Mouse (Mus musculus) myocyte (in vitro differentiated cells): ENCODE results near the gene Atraid. TPM values are rescaled to one million over a fixed set of nuclear protein-coding genes. Genes with fewer than 3 reads are reported as not detected.
"Not testable (repeated sequence)": the region's sequence is repeated elsewhere in the genome, so short reads cannot be mapped to it uniquely, and the experiment has no call there.

Experiments used
- H3K27me3 ChIP-seq: one replicate; pipeline ENCODE4 v1.6.1; 2011; ENCODE audit not compliant: control insufficient read depth, insufficient read depth, insufficient read length
- H3K36me3 ChIP-seq: one replicate; pipeline ENCODE4 v1.6.1; 2011; ENCODE audit not compliant: control insufficient read depth, insufficient read depth
- H3K4me2 ChIP-seq: one replicate; pipeline ENCODE4 v1.6.1; 2011; ENCODE audit warnings: low read depth, control low read depth
- H3K4me3 ChIP-seq: one replicate; pipeline ENCODE4 v1.5.1; 2011; ENCODE audit warnings: mild to moderate bottlenecking, control low read depth, moderate library complexity
- H3K79me2 ChIP-seq: one replicate; pipeline ENCODE4 v1.6.1; 2011; ENCODE audit not compliant: control insufficient read depth, insufficient read depth
- H3ac ChIP-seq: one replicate; pipeline ENCODE4 v1.6.1; 2011; ENCODE audit not compliant: control insufficient read depth, insufficient read length
- CEBPB ChIP-seq: IDR thresholded peaks from 2 replicates; pipeline ENCODE4 v1.6.1; 2011; ENCODE audit warnings: mild to moderate bottlenecking, moderate library complexity; ENCODE audit not compliant: poor library complexity, insufficient read depth, severe bottlenecking
- E2F4 ChIP-seq: IDR thresholded peaks from one replicate; pipeline ENCODE4 v1.6.1; 2011; ENCODE audit warnings: mild to moderate bottlenecking, control low read depth, moderate library complexity; ENCODE audit not compliant: insufficient read depth
- MAX ChIP-seq: IDR thresholded peaks from one replicate; pipeline ENCODE4 v1.6.1; 2011; ENCODE audit warnings: low read depth, mild to moderate bottlenecking, control low read depth
- MYOD1 ChIP-seq, 3 experiments: IDR thresholded peaks; one replicate each; pipeline ENCODE4 v1.6.1; 2011; ENCODE audit warnings: control low read depth in 2 of 3, low read depth in 2 of 3, mild to moderate bottlenecking in 2 of 3, moderate library complexity in 1 of 3; ENCODE audit not compliant: insufficient read length in 2 of 3, control insufficient read depth in 1 of 3
- MYOG ChIP-seq, 3 experiments: IDR thresholded peaks; one replicate each; pipeline ENCODE4 v1.6.1; 2011; ENCODE audit warnings: control low read depth in 2 of 3, low read depth in 2 of 3, mild to moderate bottlenecking in 2 of 3; ENCODE audit not compliant: insufficient read length in 2 of 3, control insufficient read depth in 1 of 3, insufficient read depth in 1 of 3
- POLR2A ChIP-seq: IDR thresholded peaks from one replicate; pipeline ENCODE4 v1.6.1; 2011; ENCODE audit warnings: low read depth, mild to moderate bottlenecking, control low read depth, moderate library complexity; ENCODE audit not compliant: insufficient read length
- POLR2AphosphoS2 ChIP-seq: IDR thresholded peaks from one replicate; pipeline ENCODE4 v1.6.1; 2011; ENCODE audit warnings: low read depth, control low read depth; ENCODE audit not compliant: insufficient read length
- REST ChIP-seq: IDR thresholded peaks from one replicate; pipeline ENCODE4 v1.6.1; 2011; ENCODE audit warnings: mild to moderate bottlenecking, control low read depth, moderate library complexity; ENCODE audit not compliant: insufficient read depth, insufficient read length
- SRF ChIP-seq: IDR thresholded peaks from one replicate; pipeline ENCODE4 v1.6.1; 2011; ENCODE audit warnings: low read depth; ENCODE audit not compliant: control insufficient read depth, insufficient read length
- TCF12 ChIP-seq: IDR thresholded peaks from one replicate; pipeline ENCODE4 v1.6.1; 2011; ENCODE audit warnings: mild to moderate bottlenecking, control low read depth; ENCODE audit not compliant: poor library complexity, insufficient read depth, severe bottlenecking
- TCF3 ChIP-seq: IDR thresholded peaks from one replicate; pipeline ENCODE4 v1.6.1; 2011; ENCODE audit warnings: low read depth, control low read depth; ENCODE audit not compliant: insufficient read length
- USF1 ChIP-seq: IDR thresholded peaks from one replicate; pipeline ENCODE4 v1.6.1; 2011; ENCODE audit warnings: low read depth, mild to moderate bottlenecking, control low read depth, moderate library complexity
- polyA plus RNA-seq: library from polyadenylated mRNA; unstranded; fragments of >200 nt; fragmentation: generic; extraction: Trizol; gene quantifications from one replicate; pipeline ENCODE4 v1.2.1, GENCODE M21; 2012; ENCODE audit warnings: missing spikeins

Gene Atraid
- polyA plus RNA-seq, 1 experiment: 143 TPM

- Histone ChIP-seq H3K79me2 (no peaks in the 10 kb centered on the region), H3K4me3 (no peak overlapping the region), H3ac (no peak overlapping the region), H3K4me2 (no peak overlapping the region), H3K36me3 (peaks cover 6% of the 10 kb centered on the region), H3K27me3 (no peaks in the 10 kb centered on the region)
- TF ChIP-seq SRF: no peak
- no peak for TF ChIP-seq TCF12
- TF ChIP-seq USF1: no peak
- no peak for TF ChIP-seq MAX
- TF ChIP-seq TCF3: no peak
- TF ChIP-seq REST: no peak
- no peak for TF ChIP-seq MYOD1 (IDR thresholded peaks at IDR 0.05; ENCODE audit: control insufficient read depth in 1 of 3, insufficient read length in 2 of 3, low read depth in 2 of 3)
- TF ChIP-seq MYOG (IDR thresholded peaks at IDR 0.05; ENCODE audit: control insufficient read depth in 1 of 3, insufficient read depth in 1 of 3, insufficient read length in 2 of 3, low read depth in 2 of 3): no peak
- TF ChIP-seq POLR2A: no peak
- TF ChIP-seq POLR2AphosphoS2: no peak
- TF ChIP-seq CEBPB: no peak
- no peak for TF ChIP-seq E2F4
These were observed 13.4 kb upstream of the Atraid start for GRCm38 (mm10) chr5:31034669-31035068.

GRCm38 (mm10) chr5:31036556-31036955 lies 11.6 kb upstream of the Atraid start:
- not testable (repeated sequence) for H3K27me3 ChIP-seq, H3K79me2 ChIP-seq, H3K4me2 ChIP-seq, H3K4me3 ChIP-seq, H3ac ChIP-seq, H3K36me3 ChIP-seq

GRCm38 (mm10) chr5:31038171-31038845 lies 9.8 kb upstream of the Atraid start:
- H3K79me2 ChIP-seq: no peaks in the 10 kb centered on the region
- H3K4me2 ChIP-seq: no peak overlapping the region
- peaks cover 6% of the 10 kb centered on the region for H3K36me3 ChIP-seq
- H3ac ChIP-seq: no peak overlapping the region
- H3K27me3 ChIP-seq: no peaks in the 10 kb centered on the region
- no peak overlapping the region for H3K4me3 ChIP-seq
- TF ChIP-seq MAX (no peak), REST (no peak), SRF (no peak), MYOG (IDR thresholded peaks at IDR 0.05; ENCODE audit: control insufficient read depth in 1 of 3, insufficient read depth in 1 of 3, insufficient read length in 2 of 3, low read depth in 2 of 3) (no peak), POLR2AphosphoS2 (no peak), E2F4 (no peak), CEBPB (no peak), TCF12 (no peak), USF1 (no peak), TCF3 (no peak), MYOD1 (IDR thresholded peaks at IDR 0.05; ENCODE audit: control insufficient read depth in 1 of 3, insufficient read length in 2 of 3, low read depth in 2 of 3) (no peak), POLR2A (no peak)

- H3K36me3 ChIP-seq: no peaks in the 10 kb centered on the region
- no peak for TF ChIP-seq TCF3
- TF ChIP-seq TCF12: no peak
- no peak for TF ChIP-seq REST
- no peak for TF ChIP-seq POLR2AphosphoS2
- TF ChIP-seq MYOG (IDR thresholded peaks at IDR 0.05; ENCODE audit: control insufficient read depth in 1 of 3, insufficient read depth in 1 of 3, insufficient read length in 2 of 3, low read depth in 2 of 3): no peak
- no peak for TF ChIP-seq E2F4
- no peak for TF ChIP-seq CEBPB
- no peak for TF ChIP-seq USF1
- no peak for TF ChIP-seq MAX
- TF ChIP-seq MYOD1 (IDR thresholded peaks at IDR 0.05; ENCODE audit: control insufficient read depth in 1 of 3, insufficient read length in 2 of 3, low read depth in 2 of 3): no peak
- TF ChIP-seq SRF: no peak
- TF ChIP-seq POLR2A: no peak
- no peaks in the 10 kb centered on the region for H3K79me2 ChIP-seq
- no peaks in the 10 kb centered on the region for H3K27me3 ChIP-seq
- H3K4me3 ChIP-seq: no peak overlapping the region
- peak overlapping the region; percentile 94 for H3K4me2 ChIP-seq
- H3ac ChIP-seq: no peak overlapping the region
These were observed 1.7 kb upstream of the Atraid start for GRCm38 (mm10) chr5:31046416-31046815.

- peak overlapping the region; percentile 94 for H3K4me3 ChIP-seq
- peak overlapping the region; percentile 41 for H3ac ChIP-seq
- H3K36me3 ChIP-seq: no peaks in the 10 kb centered on the region
- TF ChIP-seq TCF12 (no peak), POLR2AphosphoS2 (no peak), MAX (no peak), MYOG (IDR thresholded peaks at IDR 0.05; ENCODE audit: control insufficient read depth in 1 of 3, insufficient read depth in 1 of 3, insufficient read length in 2 of 3, low read depth in 2 of 3) (no peak), USF1 (no peak), E2F4 (no peak)
- H3K79me2 ChIP-seq: no peaks in the 10 kb centered on the region
- H3K27me3 ChIP-seq: no peaks in the 10 kb centered on the region
- peak overlapping the region; percentile 94 for H3K4me2 ChIP-seq
These were observed 1.0 kb upstream of the Atraid start for GRCm38 (mm10) chr5:31047074-31047473.
